Mouse (Mus musculus) monocyte, adult 2 months (primary cell): ENCODE measurements at regions not wholly inside any gene's neighbourhood (a gene's known extent, or its start where the extent isn't known, plus 50 kb on each side); places are given as distances from the start of the nearest gene placed in this dataset.

ENCODE experiments used
- DNase-seq, 2 experiments: peaks; one replicate each; pipeline ENCODE4 v3.0.0; 2022; ENCODE audit warnings: low spot score in 2 of 2, low read depth in 1 of 2

DNA sequence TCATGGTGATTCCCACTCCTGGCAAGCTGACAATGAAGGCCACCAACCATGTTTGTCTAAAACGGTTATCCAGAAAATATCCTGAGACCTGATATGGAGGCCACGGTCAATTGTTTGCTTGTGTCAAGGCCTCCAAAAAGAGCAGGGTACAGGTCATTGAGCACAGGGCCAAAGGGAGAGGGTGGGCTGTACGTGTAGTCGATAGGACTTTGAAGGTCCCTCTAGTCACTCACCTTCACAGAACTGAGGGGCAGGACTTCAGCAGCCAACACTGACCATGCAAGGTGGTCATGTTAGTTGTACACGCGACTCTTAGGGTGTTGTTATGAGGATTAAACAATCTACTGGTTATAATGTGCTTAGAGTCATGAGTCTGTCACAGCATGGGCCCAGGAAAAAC is 264.4 kb upstream of the Prok2 start:
- no peak for DNase-seq

- DNase-seq: no peak
These were observed 260.3 kb upstream of the Prok2 start for GRCm38 (mm10) chr6:99986449-99986848.

DNA sequence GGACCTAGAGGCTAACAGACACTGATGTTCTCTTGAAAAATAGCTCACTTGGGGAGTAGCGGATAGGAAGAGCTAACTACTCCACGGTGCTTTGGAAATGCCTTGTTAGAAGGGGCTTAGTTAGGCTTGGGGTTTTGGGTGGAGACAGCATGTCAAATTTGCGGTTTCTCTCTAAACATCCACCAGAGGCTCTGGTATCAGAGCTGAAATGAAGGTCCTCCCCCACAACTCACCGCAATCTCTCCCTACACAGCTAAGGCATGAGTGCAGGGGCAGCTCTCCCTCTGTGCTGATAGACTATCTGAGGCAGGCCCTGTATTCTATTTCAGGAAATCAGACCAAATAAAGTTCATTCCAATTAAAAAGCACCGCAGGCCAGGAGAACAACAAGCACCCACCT is 259.1 kb upstream of the Prok2 start:
- no peak for DNase-seq

DNA sequence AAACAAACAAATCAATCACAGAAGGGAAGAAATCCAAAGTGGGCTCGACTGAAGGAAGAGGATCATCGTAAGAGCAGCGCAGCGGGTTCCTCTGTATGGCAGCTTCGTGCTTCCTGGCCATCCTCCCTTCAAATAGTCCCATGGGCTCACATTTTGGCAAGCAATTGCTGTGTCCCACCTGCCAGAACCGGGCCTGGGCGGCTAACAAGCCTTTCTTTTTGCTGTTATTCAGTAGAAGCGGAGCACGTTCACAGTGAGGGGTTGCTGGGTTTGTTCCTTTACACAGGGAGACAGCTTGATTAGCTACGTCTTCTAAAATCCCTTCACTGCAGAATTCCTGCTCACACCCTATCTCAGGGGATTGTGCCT is 258.6 kb upstream of the Prok2 start:
- DNase-seq: no peak

- no peak for DNase-seq
These were observed 258.1 kb upstream of the Prok2 start for GRCm38 (mm10) chr6:99984057-99984855.

- no peak for DNase-seq
These were observed 253.4 kb upstream of the Prok2 start for GRCm38 (mm10) chr6:99979614-99980013.

DNA sequence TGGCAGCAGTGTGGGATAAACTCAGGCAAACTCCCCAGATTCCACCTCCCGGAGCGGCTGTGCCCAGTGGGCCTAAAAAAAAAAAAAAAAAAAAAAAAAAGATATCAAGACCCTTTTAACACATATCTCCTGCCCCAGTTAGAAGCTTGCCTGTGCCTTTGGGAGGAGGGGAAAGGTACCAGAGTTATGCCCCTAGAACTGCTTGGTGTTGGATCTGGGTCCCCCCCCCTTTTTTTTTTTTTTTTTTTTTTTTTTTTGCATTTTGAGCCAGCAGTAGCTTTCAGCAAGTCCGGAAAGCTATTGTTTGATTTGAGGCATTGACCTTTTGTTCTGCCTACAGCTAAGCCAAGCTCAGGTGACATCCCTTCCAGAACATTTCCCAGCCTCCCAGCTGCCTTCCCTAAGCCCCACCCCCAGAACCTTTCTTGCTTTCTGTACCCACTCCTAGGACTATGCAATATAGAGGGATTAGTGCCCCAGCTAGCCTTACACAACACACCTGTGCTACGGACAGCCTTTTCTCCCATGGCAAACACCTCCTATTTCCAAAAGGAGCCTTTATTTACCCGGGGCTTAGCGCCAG is 252.1 kb upstream of the Prok2 start:
- DNase-seq: no peak

DNA sequence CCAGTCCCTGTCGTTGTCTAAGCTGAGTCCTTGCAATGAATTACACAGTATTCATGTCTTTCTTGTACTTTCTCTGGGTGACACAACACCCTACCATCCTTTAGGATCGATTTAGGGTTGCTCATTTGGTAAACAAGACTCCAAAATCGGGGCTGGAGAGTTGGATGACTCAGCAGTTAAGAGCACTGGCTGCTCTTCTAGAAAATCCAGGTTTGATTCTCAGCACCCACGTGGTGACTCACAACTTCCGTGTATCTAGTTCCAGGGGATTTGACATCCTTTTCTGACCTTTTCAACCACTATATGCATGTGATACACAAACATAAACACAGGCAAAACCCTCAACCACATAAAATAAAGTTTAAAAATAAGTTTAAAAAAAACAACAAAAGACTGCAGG is 250.0 kb upstream of the Prok2 start:
- no peak for DNase-seq

- DNase-seq: no peak
These were observed 249.3 kb upstream of the Prok2 start for GRCm38 (mm10) chr6:99975486-99975885.

DNA sequence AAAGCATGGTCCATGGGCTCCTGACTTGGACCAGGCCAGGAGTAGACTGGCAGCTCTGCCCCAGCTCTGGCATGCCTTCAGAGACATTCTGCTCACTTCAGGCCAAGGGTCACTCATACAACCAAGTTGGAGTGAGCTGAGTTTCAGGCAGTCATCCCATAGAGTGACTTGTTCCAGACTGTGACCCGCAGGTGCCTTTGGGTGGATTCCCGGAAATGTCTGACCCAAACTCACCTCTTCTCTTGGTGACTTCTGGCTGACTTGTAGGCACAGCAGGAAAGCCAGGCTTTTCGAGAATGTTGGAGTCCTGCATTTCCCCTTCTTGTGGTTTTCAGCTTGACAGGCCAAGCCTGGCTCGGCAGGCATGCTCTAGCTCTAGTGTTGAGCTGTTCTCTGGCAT is 248.3 kb upstream of the Prok2 start:
- DNase-seq: no peak

DNA sequence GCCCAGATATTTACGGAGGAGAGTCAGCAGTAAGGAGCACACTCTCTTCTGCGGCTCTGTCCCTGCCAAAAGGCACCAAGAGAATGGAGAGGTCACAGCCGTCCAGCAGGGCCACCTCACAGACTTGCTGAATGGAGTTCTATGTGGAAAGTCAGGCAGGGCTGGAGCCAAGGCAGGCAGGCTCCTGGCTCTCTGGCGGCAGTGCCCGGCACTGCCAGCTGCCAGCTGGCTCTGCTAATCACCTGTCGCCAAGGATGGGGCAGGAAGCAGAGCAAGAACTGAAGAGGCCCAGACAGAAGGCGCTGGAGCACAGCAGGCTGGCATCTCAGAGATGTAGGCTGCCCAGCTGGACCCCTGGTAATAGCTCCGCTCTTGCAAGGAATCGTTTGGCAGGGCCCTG is 245.2 kb upstream of the Prok2 start:
- no peak for DNase-seq

- no peak for DNase-seq
These were observed 242.7 kb upstream of the Prok2 start for GRCm38 (mm10) chr6:99968889-99969288.

- DNase-seq: no peak
These were observed 241.3 kb upstream of the Prok2 start for GRCm38 (mm10) chr6:99967465-99967864.

DNA sequence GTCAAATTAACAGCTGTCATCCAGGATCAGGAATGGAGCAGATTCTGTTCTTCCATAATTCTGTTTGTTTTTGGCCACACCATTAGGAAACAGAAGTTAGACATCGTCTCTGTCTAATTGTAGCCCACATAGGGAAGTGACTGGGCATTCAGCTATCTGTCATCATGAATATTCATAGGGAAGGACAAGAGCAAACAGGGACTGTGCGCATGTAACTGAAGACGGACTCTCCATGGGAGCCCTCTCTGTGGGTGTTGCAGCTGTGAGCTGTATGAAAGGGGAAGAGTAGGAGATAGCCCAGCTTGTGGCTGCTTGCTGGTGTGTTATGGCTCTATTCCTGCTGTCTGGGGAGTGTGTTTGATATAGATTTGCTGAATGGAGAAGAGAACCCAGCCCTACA is 238.3 kb upstream of the Prok2 start:
- DNase-seq: no peak

GRCm38 (mm10) chr6:99964007-99964406 is 237.8 kb upstream of the Prok2 start:
- no peak for DNase-seq

DNA sequence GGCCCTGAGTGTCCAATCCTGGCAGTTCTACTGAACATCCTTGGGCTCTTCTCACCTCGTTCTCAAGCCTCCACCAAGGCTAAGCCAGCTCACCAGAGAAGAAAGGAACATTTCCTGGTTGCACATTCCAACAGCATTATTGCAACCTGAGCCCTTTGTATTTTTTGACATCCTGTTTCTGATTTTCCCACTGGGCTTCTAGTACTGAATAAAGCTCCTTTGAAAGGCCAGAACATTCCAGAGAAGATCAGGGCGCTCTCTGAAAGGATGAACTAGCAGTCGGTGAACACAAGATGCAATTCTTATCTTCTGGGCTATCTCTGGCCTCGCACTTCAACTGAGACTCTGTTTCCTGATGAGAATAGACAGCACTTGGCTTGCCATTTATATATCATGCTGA is 233.2 kb upstream of the Prok2 start:
- no peak for DNase-seq

- no peak for DNase-seq
These were observed 228.9 kb upstream of the Prok2 start for GRCm38 (mm10) chr6:99954832-99955830.

GRCm38 (mm10) chr6:99953980-99954776 is 228.0 kb upstream of the Prok2 start:
- no peak for DNase-seq

DNA sequence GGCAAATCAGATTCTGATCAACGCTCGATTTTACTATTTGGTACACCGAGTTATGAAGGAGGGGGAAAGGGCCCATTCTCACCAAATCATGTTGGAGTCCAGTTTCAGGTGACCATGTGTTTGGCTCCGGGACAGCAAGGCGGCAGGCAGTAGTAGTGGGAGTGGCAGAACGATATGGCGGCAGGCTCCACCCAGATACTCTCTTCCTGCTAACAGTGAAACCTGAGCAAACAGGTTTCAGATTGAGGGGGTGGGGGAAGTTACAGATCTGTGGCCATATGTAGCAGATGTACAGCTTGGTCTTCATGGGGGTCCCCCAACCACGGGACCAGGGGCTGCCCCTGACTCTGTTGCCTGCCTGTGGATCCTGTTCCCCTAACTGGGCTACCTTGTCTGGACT is 224.6 kb upstream of the Prok2 start:
- DNase-seq: no peak

DNA sequence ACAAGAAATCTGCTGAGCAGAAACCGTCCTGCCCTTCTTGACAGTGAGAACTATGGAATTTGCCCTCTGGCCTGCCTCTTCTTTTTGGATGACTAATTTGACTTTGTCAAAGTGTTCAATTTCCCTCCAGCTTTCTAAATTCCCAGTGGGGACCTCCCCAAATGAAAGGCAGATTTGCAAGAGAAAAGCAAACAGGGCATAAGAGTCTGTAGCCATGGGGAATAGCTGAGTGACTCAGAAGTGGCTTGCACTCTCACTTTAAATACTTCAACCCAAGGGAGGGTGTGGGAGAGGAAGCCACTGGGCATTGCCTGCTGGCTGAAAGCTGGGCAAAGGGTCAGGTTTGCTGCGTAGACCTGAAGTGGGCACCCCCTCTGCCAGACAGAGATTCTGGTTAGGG is 220.7 kb upstream of the Prok2 start:
- DNase-seq: no peak

GRCm38 (mm10) chr6:99946481-99946880 is 220.3 kb upstream of the Prok2 start:
- no peak for DNase-seq
